Mouse (Mus musculus) megakaryocyte, embryonic 14.5 days (primary cell): ENCODE measurements around the gene Htra3. TPM values are rescaled to one million over a fixed set of nuclear protein-coding genes. Genes with fewer than 3 reads are reported as not detected.

Source experiments
- H3K27me3 ChIP-seq: replicated peaks from 2 replicates; pipeline ENCODE3; 2012; ENCODE audit warnings: inconsistent platforms
- H3K36me3 ChIP-seq: replicated peaks from 2 replicates; pipeline ENCODE3; 2012; ENCODE audit warnings: low read length, inconsistent platforms, mixed read lengths
- H3K4me1 ChIP-seq: 2 replicates; pipeline ENCODE4 v1.6.1; 2012; ENCODE audit warnings: inconsistent platforms
- H3K4me3 ChIP-seq: replicated peaks from 2 replicates; pipeline ENCODE3; 2012; ENCODE audit warnings: moderate library complexity, mild to moderate bottlenecking, inconsistent platforms
- H3K9me3 ChIP-seq: 2 replicates; pipeline ENCODE4 v1.6.1; 2012; ENCODE audit warnings: inconsistent platforms
- FLI1 ChIP-seq: IDR thresholded peaks from 2 replicates; pipeline ENCODE4 v1.6.1; 2012; ENCODE audit warnings: low read length, inconsistent platforms, mixed read lengths
- GATA1 ChIP-seq: IDR thresholded peaks from 3 replicates; pipeline ENCODE4 v1.6.1; 2012; ENCODE audit warnings: mixed read lengths, low read length, inconsistent platforms, borderline replicate concordance
- polyA plus RNA-seq: library from polyadenylated mRNA; stranded (reverse); fragments of >175 nt; gene quantifications from 2 replicates; pipeline ENCODE4 v1.2.3, GENCODE M21; 2012; ENCODE audit warnings: low replicate concordance; ENCODE audit not compliant: insufficient read depth

Gene Htra3
- polyA plus RNA-seq, 1 experiment: 1.2 TPM

DNA sequence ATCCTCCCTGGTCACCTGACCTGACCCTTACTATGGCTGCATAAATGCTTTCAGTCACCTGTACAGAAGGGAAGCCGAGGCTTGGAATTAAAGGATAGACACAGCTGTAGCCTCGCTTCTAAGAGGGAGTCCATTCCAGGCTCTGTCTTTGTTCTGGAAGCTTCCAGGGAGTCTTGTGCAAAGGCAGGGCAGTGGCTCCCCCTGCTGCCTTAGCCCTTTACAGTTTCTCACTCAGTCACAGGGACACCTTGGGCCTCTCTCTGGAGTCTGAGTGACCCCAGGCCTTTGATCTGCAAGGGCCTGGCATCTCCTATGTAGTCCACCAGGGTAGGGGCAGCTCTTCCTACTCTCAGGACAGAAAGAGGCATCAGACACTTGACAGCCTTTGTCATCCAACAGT, 1.4 kb upstream of the Htra3 start:
- peaks cover 76% of the 10 kb centered on the region for H3K27me3 ChIP-seq
- H3K36me3 ChIP-seq: no peaks in the 10 kb centered on the region
- TF ChIP-seq GATA1 (no peak), FLI1 (no peak)
- no peaks in the 10 kb centered on the region for H3K9me3 ChIP-seq
- peaks cover 58% of the 10 kb centered on the region for H3K4me1 ChIP-seq
- no peak overlapping the region for H3K4me3 ChIP-seq

GRCm38 (mm10) chr5:35676964-35677363, 2.6 kb downstream of the Htra3 start:
- H3K27me3 ChIP-seq: peaks cover 55% of the 10 kb centered on the region
- no peaks in the 10 kb centered on the region for H3K36me3 ChIP-seq
- TF ChIP-seq GATA1 (no peak), FLI1 (no peak)
- H3K4me1 ChIP-seq: peaks cover 74% of the 10 kb centered on the region
- no peaks in the 10 kb centered on the region for H3K9me3 ChIP-seq
- no peak overlapping the region for H3K4me3 ChIP-seq

DNA sequence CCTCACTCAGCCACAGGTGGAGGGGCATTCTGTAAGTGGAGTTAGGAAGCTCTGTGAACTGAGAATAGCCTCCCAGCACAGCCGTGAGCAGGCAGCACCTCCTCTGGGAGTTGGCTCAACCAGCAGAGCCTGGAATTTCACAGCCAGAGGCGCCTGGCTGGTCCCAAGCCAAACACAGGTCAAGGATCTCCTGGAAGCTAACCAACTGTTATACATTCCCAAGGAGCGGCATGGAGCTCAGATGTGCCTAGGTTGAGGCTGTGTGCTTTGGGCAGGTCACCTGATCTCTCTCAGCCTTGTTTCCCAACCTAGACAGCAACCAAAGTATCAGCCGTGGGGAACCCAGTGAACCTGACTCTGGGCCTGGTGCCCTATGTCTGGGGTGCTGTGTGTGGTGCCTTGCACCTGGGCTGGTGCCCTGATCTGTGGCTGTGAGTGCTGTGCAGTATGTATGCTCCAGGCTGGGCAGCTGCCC, 5.5 kb downstream of the Htra3 start:
- no peaks in the 10 kb centered on the region for H3K36me3 ChIP-seq
- TF ChIP-seq GATA1: no peak
- no peak for TF ChIP-seq FLI1

DNA sequence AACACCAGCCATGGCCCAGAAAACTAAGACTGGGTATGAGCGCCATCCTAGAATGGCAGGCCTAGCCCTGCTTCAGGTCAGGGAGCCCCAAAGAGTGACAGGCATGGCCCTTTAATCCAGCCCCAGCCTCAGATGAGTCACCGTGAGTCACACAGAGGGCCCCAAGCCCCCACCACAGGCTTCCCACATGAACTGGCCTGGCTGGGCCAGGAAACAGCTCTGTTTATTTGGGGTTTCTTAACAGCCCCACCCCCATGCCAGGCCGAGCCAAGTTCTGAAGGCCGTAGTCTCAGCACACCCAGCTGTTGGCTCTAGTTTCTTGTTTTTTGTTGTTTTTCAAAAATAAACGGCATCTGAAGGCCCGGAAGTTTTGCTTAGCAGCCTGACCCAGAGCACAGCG, 6.5 kb downstream of the Htra3 start:
- no peaks in the 10 kb centered on the region for H3K9me3 ChIP-seq
- no peak for TF ChIP-seq GATA1
- TF ChIP-seq FLI1: no peak
- H3K27me3 ChIP-seq: peaks cover 17% of the 10 kb centered on the region
- peak overlapping the region; percentile 74 for H3K4me3 ChIP-seq
- peaks cover 81% of the 10 kb centered on the region for H3K4me1 ChIP-seq
- H3K36me3 ChIP-seq: no peaks in the 10 kb centered on the region

More for the DNA sequence above, 5.5 kb downstream of the Htra3 start:
- H3K4me3 ChIP-seq: peak overlapping the region; percentile 6
- H3K27me3 ChIP-seq: peaks cover 27% of the 10 kb centered on the region
- no peaks in the 10 kb centered on the region for H3K9me3 ChIP-seq
- H3K4me1 ChIP-seq: peaks cover 78% of the 10 kb centered on the region

- Histone ChIP-seq H3K27me3 (peaks cover 12% of the 10 kb centered on the region), H3K36me3 (no peaks in the 10 kb centered on the region), H3K4me3 (peak overlapping the region; percentile 74), H3K9me3 (no peaks in the 10 kb centered on the region), H3K4me1 (peaks cover 83% of the 10 kb centered on the region)
- TF ChIP-seq GATA1: no peak
- no peak for TF ChIP-seq FLI1
These were observed 7.0 kb downstream of the Htra3 start for GRCm38 (mm10) chr5:35672581-35672980.

GRCm38 (mm10) chr5:35671474-35671891, 8.1 kb downstream of the Htra3 start:
- Histone ChIP-seq H3K9me3 (no peaks in the 10 kb centered on the region), H3K36me3 (no peaks in the 10 kb centered on the region), H3K4me3 (peak overlapping the region; percentile 26), H3K4me1 (peaks cover 89% of the 10 kb centered on the region), H3K27me3 (peaks cover 2% of the 10 kb centered on the region)
- TF ChIP-seq FLI1: no peak
- no peak for TF ChIP-seq GATA1

GRCm38 (mm10) chr5:35670412-35670801, 9.2 kb downstream of the Htra3 start:
- peaks cover 100% of the 10 kb centered on the region for H3K4me1 ChIP-seq
- H3K36me3 ChIP-seq: peaks cover 8% of the 10 kb centered on the region
- H3K27me3 ChIP-seq: peaks cover 3% of the 10 kb centered on the region
- TF ChIP-seq GATA1: no peak
- 0 out of 2 replicates have a peak, but pooled peaks cover 1% of the 10 kb centered on the region for H3K9me3 ChIP-seq
- H3K4me3 ChIP-seq: peak overlapping the region; percentile 64

DNA sequence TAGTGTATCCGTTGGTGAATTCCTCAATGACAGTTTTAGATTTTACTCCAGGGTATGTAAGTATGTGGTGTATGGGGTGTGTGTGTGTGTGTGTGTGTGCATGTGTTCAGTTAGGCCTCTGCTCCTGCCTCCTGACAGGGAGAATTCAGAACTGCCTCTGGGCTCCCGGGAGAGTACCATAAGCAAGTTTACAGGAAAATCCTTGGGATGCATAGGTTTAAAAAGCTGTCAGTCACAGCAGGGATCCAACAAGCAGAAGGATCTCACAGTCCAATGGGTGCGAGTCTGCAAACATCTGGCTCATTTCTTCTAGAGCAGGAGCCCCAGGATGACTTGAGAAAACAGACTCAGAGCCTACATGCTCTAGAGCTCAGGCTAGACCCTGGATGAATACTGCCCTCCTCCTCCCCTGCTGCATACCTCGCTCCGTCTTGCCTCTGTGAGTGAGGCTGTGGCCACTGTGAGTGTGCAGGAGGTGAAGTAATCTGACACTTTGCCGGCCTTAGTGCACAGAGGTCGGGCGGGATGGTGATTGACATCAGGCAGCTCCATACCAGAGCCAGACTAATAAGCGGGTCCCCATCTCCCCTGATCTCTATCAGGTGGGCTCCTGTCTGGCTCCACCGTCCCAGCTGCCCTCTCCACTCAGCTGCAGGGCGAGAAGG, 9.7 kb downstream of the Htra3 start:
- Histone ChIP-seq H3K4me3 (peak overlapping the region; percentile 64), H3K9me3 (0 out of 2 replicates have a peak, but pooled peaks cover 3% of the 10 kb centered on the region), H3K4me1 (peaks cover 99% of the 10 kb centered on the region), H3K27me3 (peaks cover 5% of the 10 kb centered on the region), H3K36me3 (peaks cover 13% of the 10 kb centered on the region)
- TF ChIP-seq GATA1: no peak
- TF ChIP-seq FLI1: no peak

GRCm38 (mm10) chr5:35666152-35666551, 13.4 kb downstream of the Htra3 start:
- TF ChIP-seq GATA1 (no peak), FLI1 (no peak)
- H3K27me3 ChIP-seq: peaks cover 33% of the 10 kb centered on the region
- H3K36me3 ChIP-seq: peaks cover 19% of the 10 kb centered on the region
- 0 out of 2 replicates have a peak, but pooled peaks cover 3% of the 10 kb centered on the region for H3K9me3 ChIP-seq
- H3K4me3 ChIP-seq: no peak overlapping the region
- H3K4me1 ChIP-seq: peaks cover 74% of the 10 kb centered on the region

- H3K27me3 ChIP-seq: peaks cover 58% of the 10 kb centered on the region
- peak overlapping the region; percentile 64 for H3K4me3 ChIP-seq
- peaks cover 19% of the 10 kb centered on the region for H3K36me3 ChIP-seq
- peaks cover 48% of the 10 kb centered on the region for H3K4me1 ChIP-seq
- TF ChIP-seq GATA1 (no peak), FLI1 (no peak)
- H3K9me3 ChIP-seq: 0 out of 2 replicates have a peak, but pooled peaks cover 3% of the 10 kb centered on the region
These were observed 17.5 kb downstream of the Htra3 start for GRCm38 (mm10) chr5:35662021-35662545.
